Mouse (Mus musculus) cortical plate, adult 2 months (tissue): ENCODE measurements around the gene Jazf1.

Source experiments
- CTCF ChIP-seq: fragments of 200-500 bp; IDR thresholded peaks from 2 replicates; pipeline ENCODE4 v1.5.1; 2011; ENCODE audit warnings: mild to moderate bottlenecking, control low read depth, low read length; ENCODE audit not compliant: insufficient read depth; ENCODE audit errors: extremely low read depth
- POLR2A ChIP-seq: fragments of 200-500 bp; IDR thresholded peaks from 2 replicates; pipeline ENCODE4 v1.6.1; 2011; ENCODE audit warnings: mild to moderate bottlenecking, low read length, control low read depth; ENCODE audit not compliant: insufficient read depth; ENCODE audit errors: extremely low read depth

GRCm38 (mm10) chr6:52961660-52962490 is 106.6 kb downstream of the Jazf1 start:
- TF ChIP-seq CTCF (no peak), POLR2A (no peak)
